Mouse (Mus musculus) midbrain, embryonic 11.5 days (tissue): ENCODE data around the gene Erc2. TPM values are rescaled to one million over a fixed set of nuclear protein-coding genes. Genes with fewer than 3 reads are reported as not detected.

Experiments used
- ATAC-seq: fragments of 200-750 bp; cut with Nextera tagmentation; 2 replicates; pipeline ENCODE4 v1.8.0; 2017; ENCODE audit warnings: moderate TSS enrichment, moderate library complexity; ENCODE audit not compliant: low FRiP score
- DNase-seq: peaks from one replicate; pipeline ENCODE4 v3.0.0; 2015; ENCODE audit warnings: low spot score; ENCODE audit errors: missing footprints
- H3K27ac ChIP-seq: fragments of 300-500 bp; sonication (generic); 2 replicates; pipeline ENCODE4 v1.5.1; 2014; ENCODE audit warnings: low read depth, low read length
- H3K27me3 ChIP-seq: fragments of 300-500 bp; sonication (generic); 2 replicates; pipeline ENCODE4 v1.6.1; 2014; ENCODE audit warnings: mild to moderate bottlenecking, low read length, moderate library complexity, mixed read lengths; ENCODE audit not compliant: control insufficient read depth, insufficient read depth
- H3K36me3 ChIP-seq: fragments of 300-500 bp; sonication (generic); 2 replicates; pipeline ENCODE4 v1.6.1; 2014; ENCODE audit warnings: mild to moderate bottlenecking, low read length, moderate library complexity, mixed read lengths; ENCODE audit not compliant: control insufficient read depth, insufficient read depth
- H3K4me1 ChIP-seq: fragments of 300-500 bp; sonication (generic); 2 replicates; pipeline ENCODE4 v1.6.1; 2014; ENCODE audit warnings: low read length; ENCODE audit not compliant: control insufficient read depth, insufficient read depth
- H3K4me2 ChIP-seq: fragments of 300-500 bp; sonication (generic); 2 replicates; pipeline ENCODE4 v1.6.1; 2014; ENCODE audit warnings: mild to moderate bottlenecking, moderate library complexity
- H3K4me3 ChIP-seq: fragments of 300-500 bp; sonication (generic); 2 replicates; pipeline ENCODE4 v1.5.1; 2014; ENCODE audit warnings: low read depth, low read length
- H3K9ac ChIP-seq: fragments of 300-500 bp; sonication (generic); 2 replicates; pipeline ENCODE4 v1.6.1; 2014; ENCODE audit warnings: low read length
- H3K9me3 ChIP-seq: fragments of 300-500 bp; sonication (generic); 2 replicates; pipeline ENCODE4 v1.6.1; 2016; ENCODE audit warnings: low read length; ENCODE audit not compliant: control insufficient read depth
- WGBS: fragments of 180-500 bp; shearing (Covaris S2); extraction: QIAGEN DNeasy Blood & Tissue Kit; methylation state at CpG from one replicate; pipeline ENCODE4 v1.1.7; 2014; 5-methylcytosine and 5-hydroxymethylcytosine counted together
- polyA plus RNA-seq: library from polyadenylated mRNA; unstranded; fragments of >200 nt; fragmentation: Nextera tagmentation; extraction: Ambion mirVana; gene quantifications from 2 replicates; pipeline ENCODE4 v1.2.1, GENCODE M21; 2014

Erc2 gene
- polyA plus RNA-seq, 1 experiment from 2014 or later = 10.6 TPM

- H3K4me2 ChIP-seq = no peak overlapping the region
- H3K36me3 ChIP-seq = no peaks in the 10 kb centered on the region
- WGBS = 91% methylated on average over 4 of the region's 4 CpGs
- no peak for DNase-seq
- no peak overlapping the region for H3K9ac ChIP-seq
- H3K4me3 ChIP-seq = no peak overlapping the region
- H3K27ac ChIP-seq = no peak overlapping the region
- H3K9me3 ChIP-seq = no peaks in the 10 kb centered on the region
- no peak for ATAC-seq
- no peaks in the 10 kb centered on the region for H3K27me3 ChIP-seq
- no peaks in the 10 kb centered on the region for H3K4me1 ChIP-seq
Observed at GRCm38 (mm10) chr14:28243474-28243873, 621.2 kb downstream of the Erc2 start.

- Histone ChIP-seq H3K4me3 (no peak overlapping the region), H3K9ac (no peak overlapping the region), H3K9me3 (no peaks in the 10 kb centered on the region), H3K27me3 (no peaks in the 10 kb centered on the region), H3K27ac (no peak overlapping the region), H3K36me3 (no peaks in the 10 kb centered on the region), H3K4me2 (no peak overlapping the region), H3K4me1 (no peaks in the 10 kb centered on the region)
- ATAC-seq (no peak), DNase-seq (no peak)
- whole genome bisulfite sequencing = 77% methylated on average over 4 of the region's 4 CpGs
Observed at GRCm38 (mm10) chr14:28262706-28263105, 640.5 kb downstream of the Erc2 start.

- Histone ChIP-seq H3K9me3 (no peaks in the 10 kb centered on the region), H3K36me3 (no peaks in the 10 kb centered on the region), H3K4me3 (no peak overlapping the region)
Observed at GRCm38 (mm10) chr14:28267367-28267766, 645.1 kb downstream of the Erc2 start.

GRCm38 (mm10) chr14:28271846-28272245 lies 649.6 kb downstream of the Erc2 start:
- Histone ChIP-seq H3K4me1 (no peaks in the 10 kb centered on the region), H3K9me3 (no peaks in the 10 kb centered on the region), H3K4me2 (no peak overlapping the region), H3K4me3 (no peak overlapping the region), H3K36me3 (no peaks in the 10 kb centered on the region), H3K27me3 (no peaks in the 10 kb centered on the region), H3K9ac (no peak overlapping the region), H3K27ac (no peak overlapping the region)
- DNase-seq (no peak), ATAC-seq (no peak)
- WGBS = 81% methylated on average over 8 of the region's 8 CpGs

More at GRCm38 (mm10) chr14:28267367-28267766, 645.1 kb downstream of the Erc2 start:
- H3K9ac ChIP-seq = no peak overlapping the region
- 79% methylated on average over 2 of the region's 2 CpGs for WGBS
- no peak for DNase-seq
- no peak overlapping the region for H3K4me2 ChIP-seq
- H3K27me3 ChIP-seq = no peaks in the 10 kb centered on the region
- no peak for ATAC-seq
- H3K4me1 ChIP-seq = no peaks in the 10 kb centered on the region
- no peak overlapping the region for H3K27ac ChIP-seq

GRCm38 (mm10) chr14:28273669-28274068 lies 651.4 kb downstream of the Erc2 start:
- no peak overlapping the region for H3K27ac ChIP-seq
- no peaks in the 10 kb centered on the region for H3K4me1 ChIP-seq
- no peak for ATAC-seq
- no peak for DNase-seq
- no peak overlapping the region for H3K9ac ChIP-seq
- H3K9me3 ChIP-seq = no peaks in the 10 kb centered on the region
- H3K27me3 ChIP-seq = no peaks in the 10 kb centered on the region
- 88% methylated on average over 1 of the region's 1 CpGs for WGBS
- H3K36me3 ChIP-seq = no peaks in the 10 kb centered on the region
- no peak overlapping the region for H3K4me3 ChIP-seq
- no peak overlapping the region for H3K4me2 ChIP-seq

- WGBS = 78% methylated on average over 7 of the region's 7 CpGs
Observed at GRCm38 (mm10) chr14:28274826-28275225, 652.6 kb downstream of the Erc2 start.

GRCm38 (mm10) chr14:28278951-28279350 lies 656.7 kb downstream of the Erc2 start:
- no peaks in the 10 kb centered on the region for H3K4me1 ChIP-seq
- H3K36me3 ChIP-seq = no peaks in the 10 kb centered on the region
- no peaks in the 10 kb centered on the region for H3K27me3 ChIP-seq
- 91% methylated on average over 6 of the region's 6 CpGs for WGBS
- H3K4me3 ChIP-seq = no peak overlapping the region
- ATAC-seq (no peak), DNase-seq (no peak)
- no peak overlapping the region for H3K9ac ChIP-seq
- H3K9me3 ChIP-seq = no peaks in the 10 kb centered on the region
- H3K27ac ChIP-seq = no peak overlapping the region
- no peak overlapping the region for H3K4me2 ChIP-seq

More at GRCm38 (mm10) chr14:28274826-28275225, 652.6 kb downstream of the Erc2 start:
- Histone ChIP-seq H3K9ac (no peak overlapping the region), H3K27me3 (no peaks in the 10 kb centered on the region), H3K36me3 (no peaks in the 10 kb centered on the region), H3K4me2 (no peak overlapping the region), H3K4me3 (no peak overlapping the region), H3K4me1 (no peaks in the 10 kb centered on the region), H3K9me3 (no peaks in the 10 kb centered on the region), H3K27ac (no peak overlapping the region)
- DNase-seq = no peak
- ATAC-seq = no peak

GRCm38 (mm10) chr14:28280376-28280775 lies 658.1 kb downstream of the Erc2 start:
- Histone ChIP-seq H3K4me1 (no peaks in the 10 kb centered on the region), H3K36me3 (no peaks in the 10 kb centered on the region), H3K4me2 (no peak overlapping the region), H3K9ac (no peak overlapping the region), H3K9me3 (no peaks in the 10 kb centered on the region), H3K27ac (no peak overlapping the region), H3K27me3 (no peaks in the 10 kb centered on the region), H3K4me3 (no peak overlapping the region)
- WGBS = 85% methylated on average over 1 of the region's 1 CpGs
- no peak for DNase-seq
- ATAC-seq = no peak

GRCm38 (mm10) chr14:28283319-28284095 lies 661.3 kb downstream of the Erc2 start:
- H3K9ac ChIP-seq = no peak overlapping the region
- no peak overlapping the region for H3K4me3 ChIP-seq
- no peak overlapping the region for H3K27ac ChIP-seq
- no peaks in the 10 kb centered on the region for H3K27me3 ChIP-seq
- no peak overlapping the region for H3K4me2 ChIP-seq
- WGBS = 80% methylated on average over 1 of the region's 1 CpGs
- H3K36me3 ChIP-seq = no peaks in the 10 kb centered on the region
- no peak for DNase-seq
- H3K4me1 ChIP-seq = no peaks in the 10 kb centered on the region
- no peaks in the 10 kb centered on the region for H3K9me3 ChIP-seq
- ATAC-seq = no peak
